Mouse (Mus musculus): Measurements from ENCODE around the gene Mgat5b. TPM values are rescaled to one million over a fixed set of nuclear protein-coding genes. Genes with fewer than 3 reads are reported as not detected.

The Mgat5b gene
- total and polyA plus RNA-seq, 3 experiments = 0.10 to 0.82 (median 0.11) TPM

GRCm38 (mm10) chr11:116922058-116922457, 3.4 kb downstream of the Mgat5b start:
- no peaks in the 10 kb centered on the region for H3K36me3 ChIP-seq (ENCODE audit: control insufficient read depth, insufficient read depth, low read length)
- no peak for TF ChIP-seq CTCF (IDR thresholded peaks at IDR 0.05)
- TF ChIP-seq POLR2A (IDR thresholded peaks at IDR 0.05; ENCODE audit: insufficient read depth, low read depth, low read length) = no peak
- 0 out of 2 replicates have a peak, but pooled peaks have one; percentile 66 for TF ChIP-seq EP300 (IDR thresholded peaks at IDR 0.05; ENCODE audit: insufficient read depth, low read depth, low read length)
- intact Hi-C loops (cut with DNase I) = no loop called here
- WGBS = 18% methylated on average over 7 of the region's 7 CpGs
- no peak overlapping the region for H3K9ac ChIP-seq (ENCODE audit: low read depth, low read length)
- no peak overlapping the region for H3K4me3 ChIP-seq
- H3K4me1 ChIP-seq (ENCODE audit: control insufficient read depth, insufficient read depth, low read length) = no peaks in the 10 kb centered on the region
- peak; percentile 29 to 58 for DNase-seq
- H3K79me2 ChIP-seq (replicated peaks; ENCODE audit: control insufficient read depth, insufficient read depth, low read length) = no peaks in the 10 kb centered on the region
- H3K27me3 ChIP-seq (ENCODE audit: control insufficient read depth, insufficient read depth, low read length) = peaks cover 11% of the 10 kb centered on the region
- no peak overlapping the region for H3K27ac ChIP-seq

- H3K36me3 ChIP-seq (ENCODE audit: control insufficient read depth, insufficient read depth, low read length) = no peaks in the 10 kb centered on the region
- no peak overlapping the region for H3K9ac ChIP-seq (ENCODE audit: low read depth, low read length)
- intact Hi-C loops (cut with DNase I) = no loop called here
- H3K27ac ChIP-seq = no peak overlapping the region
- no peak overlapping the region for H3K4me3 ChIP-seq
- TF ChIP-seq POLR2A (IDR thresholded peaks at IDR 0.05; ENCODE audit: insufficient read depth, low read depth, low read length) (no peak), CTCF (IDR thresholded peaks at IDR 0.05) (no peak), EP300 (IDR thresholded peaks at IDR 0.05; ENCODE audit: insufficient read depth, low read depth, low read length) (no peak)
- no peak for DNase-seq
- H3K79me2 ChIP-seq (replicated peaks; ENCODE audit: control insufficient read depth, insufficient read depth, low read length) = no peaks in the 10 kb centered on the region
- H3K4me1 ChIP-seq (ENCODE audit: control insufficient read depth, insufficient read depth, low read length) = no peaks in the 10 kb centered on the region
- WGBS = 88% methylated on average over 6 of the region's 6 CpGs
- no peaks in the 10 kb centered on the region for H3K27me3 ChIP-seq (ENCODE audit: control insufficient read depth, insufficient read depth, low read length)
Measured at GRCm38 (mm10) chr11:116928031-116928430, 9.4 kb downstream of the Mgat5b start.

GRCm38 (mm10) chr11:116934862-116935261, 16.2 kb downstream of the Mgat5b start:
- Histone ChIP-seq H3K4me3 (no peak overlapping the region), H3K9ac (ENCODE audit: low read depth, low read length) (no peak overlapping the region), H3K27ac (no peak overlapping the region), H3K27me3 (ENCODE audit: control insufficient read depth, insufficient read depth, low read length) (no peaks in the 10 kb centered on the region), H3K36me3 (ENCODE audit: control insufficient read depth, insufficient read depth, low read length) (no peaks in the 10 kb centered on the region), H3K79me2 (replicated peaks; ENCODE audit: control insufficient read depth, insufficient read depth, low read length) (no peaks in the 10 kb centered on the region), H3K4me1 (ENCODE audit: control insufficient read depth, insufficient read depth, low read length) (no peaks in the 10 kb centered on the region)
- no peak for DNase-seq
- intact Hi-C loops (cut with DNase I) = no loop called here
- TF ChIP-seq POLR2A (IDR thresholded peaks at IDR 0.05; ENCODE audit: insufficient read depth, low read depth, low read length) (no peak), EP300 (IDR thresholded peaks at IDR 0.05; ENCODE audit: insufficient read depth, low read depth, low read length) (no peak), CTCF (IDR thresholded peaks at IDR 0.05) (no peak)
- WGBS = 88% methylated on average over 5 of the region's 5 CpGs

- H3K4me3 ChIP-seq = no peak overlapping the region
- WGBS = 68% methylated on average over 9 of the region's 9 CpGs
- DNase-seq = no peak
- no peaks in the 10 kb centered on the region for H3K36me3 ChIP-seq (ENCODE audit: control insufficient read depth, insufficient read depth, low read length)
- no peaks in the 10 kb centered on the region for H3K79me2 ChIP-seq (replicated peaks; ENCODE audit: control insufficient read depth, insufficient read depth, low read length)
- no peak overlapping the region for H3K9ac ChIP-seq (ENCODE audit: low read depth, low read length)
- no peak overlapping the region for H3K27ac ChIP-seq
- intact Hi-C loops (cut with DNase I) = no loop called here
- TF ChIP-seq POLR2A (IDR thresholded peaks at IDR 0.05; ENCODE audit: insufficient read depth, low read depth, low read length) (no peak), EP300 (IDR thresholded peaks at IDR 0.05; ENCODE audit: insufficient read depth, low read depth, low read length) (no peak), CTCF (IDR thresholded peaks at IDR 0.05) (no peak)
- no peaks in the 10 kb centered on the region for H3K27me3 ChIP-seq (ENCODE audit: control insufficient read depth, insufficient read depth, low read length)
- no peaks in the 10 kb centered on the region for H3K4me1 ChIP-seq (ENCODE audit: control insufficient read depth, insufficient read depth, low read length)
Measured at GRCm38 (mm10) chr11:116935354-116935753, 16.7 kb downstream of the Mgat5b start.

GRCm38 (mm10) chr11:116935917-116936316, 17.3 kb downstream of the Mgat5b start:
- no peaks in the 10 kb centered on the region for H3K27me3 ChIP-seq (ENCODE audit: control insufficient read depth, insufficient read depth, low read length)
- no peaks in the 10 kb centered on the region for H3K79me2 ChIP-seq (replicated peaks; ENCODE audit: control insufficient read depth, insufficient read depth, low read length)
- no peaks in the 10 kb centered on the region for H3K36me3 ChIP-seq (ENCODE audit: control insufficient read depth, insufficient read depth, low read length)
- DNase-seq = no peak
- H3K4me3 ChIP-seq = no peak overlapping the region
- TF ChIP-seq EP300 (IDR thresholded peaks at IDR 0.05; ENCODE audit: insufficient read depth, low read depth, low read length) = no peak
- TF ChIP-seq POLR2A (IDR thresholded peaks at IDR 0.05; ENCODE audit: insufficient read depth, low read depth, low read length) = no peak
- TF ChIP-seq CTCF (IDR thresholded peaks at IDR 0.05) = no peak
- WGBS = 66% methylated on average over 9 of the region's 9 CpGs
- intact Hi-C loops (cut with DNase I) = no loop called here
- H3K4me1 ChIP-seq (ENCODE audit: control insufficient read depth, insufficient read depth, low read length) = no peaks in the 10 kb centered on the region
- H3K9ac ChIP-seq (ENCODE audit: low read depth, low read length) = no peak overlapping the region
- no peak overlapping the region for H3K27ac ChIP-seq

- WGBS = 37% methylated on average over 10 of the region's 10 CpGs
- H3K4me1 ChIP-seq (ENCODE audit: control insufficient read depth, insufficient read depth, low read length) = no peaks in the 10 kb centered on the region
Measured at GRCm38 (mm10) chr11:116937141-116937540, 18.5 kb downstream of the Mgat5b start.

More at GRCm38 (mm10) chr11:116937141-116937540, 18.5 kb downstream of the Mgat5b start:
- Histone ChIP-seq H3K27me3 (ENCODE audit: control insufficient read depth, insufficient read depth, low read length) (no peaks in the 10 kb centered on the region), H3K4me3 (no peak overlapping the region), H3K9ac (ENCODE audit: low read depth, low read length) (no peak overlapping the region), H3K27ac (no peak overlapping the region), H3K36me3 (ENCODE audit: control insufficient read depth, insufficient read depth, low read length) (no peaks in the 10 kb centered on the region), H3K79me2 (replicated peaks; ENCODE audit: control insufficient read depth, insufficient read depth, low read length) (no peaks in the 10 kb centered on the region)
- no peak for TF ChIP-seq POLR2A (IDR thresholded peaks at IDR 0.05; ENCODE audit: insufficient read depth, low read depth, low read length)
- intact Hi-C loops (cut with DNase I) = no loop called here
- DNase-seq = no peak

Measured in heart, adult 2 months (tissue).